Mouse (Mus musculus): ENCODE results near the gene Ralgps2. TPM values are rescaled to one million over a fixed set of nuclear protein-coding genes. Genes with fewer than 3 reads are reported as not detected.

Ralgps2 gene
- polyA plus RNA-seq, 3 experiments from 2014 or later, result 24.6 to 48.2 (median 34.1) TPM

DNA sequence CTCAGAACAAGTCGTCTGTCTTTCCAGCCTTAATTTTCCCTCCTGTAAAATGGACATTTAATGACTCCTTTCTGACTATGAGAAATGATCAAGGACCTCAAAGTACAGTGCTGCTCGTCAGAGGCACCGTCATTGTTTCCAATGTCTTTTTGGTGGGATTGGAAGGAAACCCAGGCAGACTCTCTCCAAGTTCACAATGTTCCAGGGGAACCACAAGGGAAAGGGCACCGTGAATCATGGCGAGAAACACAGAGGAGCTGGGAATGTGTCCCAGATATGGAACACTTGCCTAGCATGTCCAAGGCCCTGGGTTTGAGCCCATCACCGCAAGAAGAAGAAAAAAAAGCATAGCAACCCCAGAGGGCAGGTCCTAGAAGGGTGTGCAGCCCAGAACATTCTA is 176.1 kb downstream of the Ralgps2 start:
- ATAC-seq, result no peak

- ATAC-seq, result no peak
Measured at GRCm38 (mm10) chr1:156761430-156761801, 178.0 kb downstream of the Ralgps2 start.

DNA sequence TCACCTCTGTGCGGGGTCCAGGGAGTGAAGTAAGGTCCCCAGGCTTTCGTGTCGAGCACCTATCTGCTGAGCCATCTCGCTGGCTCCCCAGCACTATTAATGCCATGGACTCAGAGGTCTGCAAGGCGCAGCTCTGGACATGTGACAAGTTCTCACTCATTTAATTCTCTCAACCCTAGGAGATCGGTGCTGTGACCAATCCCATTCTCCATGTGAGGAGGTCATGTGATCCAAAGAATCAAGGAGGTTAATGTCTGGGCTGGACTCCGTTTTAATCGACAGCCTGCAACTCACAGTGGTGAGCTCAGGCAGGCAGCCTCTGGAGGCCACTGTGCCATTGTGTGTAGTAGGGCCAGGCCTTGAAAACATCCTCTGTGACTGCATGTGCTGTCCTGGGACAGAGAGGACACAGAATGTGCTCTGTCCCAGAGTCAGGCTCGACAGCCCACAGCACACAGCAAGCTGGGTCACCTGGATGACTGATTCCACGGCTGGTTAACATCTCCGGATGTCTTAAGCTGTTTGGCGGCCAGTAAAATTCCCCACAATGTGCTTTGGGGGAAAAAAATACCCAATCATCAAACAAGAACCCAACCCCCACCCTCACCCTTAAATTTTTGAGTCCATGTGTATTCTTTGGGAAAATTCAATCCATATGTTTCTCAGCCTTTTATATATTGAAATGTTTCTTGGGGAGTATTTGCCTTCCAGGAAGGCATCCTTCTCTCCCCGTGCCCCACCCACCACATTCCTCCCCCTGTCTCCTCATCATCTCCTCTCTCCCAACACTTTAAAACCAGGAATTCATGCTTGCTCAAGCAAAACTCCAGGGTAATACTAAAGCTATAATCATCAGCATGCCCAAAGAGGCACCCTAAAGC is 178.6 kb downstream of the Ralgps2 start:
- ATAC-seq, result no peak

DNA sequence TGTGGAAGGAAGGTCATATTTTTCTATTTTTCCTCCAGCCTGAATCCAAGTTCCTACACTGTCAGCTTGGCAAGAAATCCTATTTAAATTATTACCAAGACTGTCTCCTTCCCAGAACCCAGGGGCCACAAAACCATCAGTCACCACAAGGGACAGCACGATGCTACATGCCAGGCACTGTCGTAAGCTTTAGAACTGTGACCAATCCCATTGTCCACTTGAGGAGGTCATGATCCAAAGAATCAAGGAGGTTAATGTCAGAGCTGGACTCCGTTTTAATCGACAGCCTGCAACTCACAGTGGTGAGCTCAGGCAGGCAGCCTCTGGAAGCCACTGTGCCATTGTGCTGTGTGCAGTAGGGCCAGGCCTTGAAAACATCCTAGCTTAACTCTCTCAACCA is 181.1 kb downstream of the Ralgps2 start:
- no peak for ATAC-seq

DNA sequence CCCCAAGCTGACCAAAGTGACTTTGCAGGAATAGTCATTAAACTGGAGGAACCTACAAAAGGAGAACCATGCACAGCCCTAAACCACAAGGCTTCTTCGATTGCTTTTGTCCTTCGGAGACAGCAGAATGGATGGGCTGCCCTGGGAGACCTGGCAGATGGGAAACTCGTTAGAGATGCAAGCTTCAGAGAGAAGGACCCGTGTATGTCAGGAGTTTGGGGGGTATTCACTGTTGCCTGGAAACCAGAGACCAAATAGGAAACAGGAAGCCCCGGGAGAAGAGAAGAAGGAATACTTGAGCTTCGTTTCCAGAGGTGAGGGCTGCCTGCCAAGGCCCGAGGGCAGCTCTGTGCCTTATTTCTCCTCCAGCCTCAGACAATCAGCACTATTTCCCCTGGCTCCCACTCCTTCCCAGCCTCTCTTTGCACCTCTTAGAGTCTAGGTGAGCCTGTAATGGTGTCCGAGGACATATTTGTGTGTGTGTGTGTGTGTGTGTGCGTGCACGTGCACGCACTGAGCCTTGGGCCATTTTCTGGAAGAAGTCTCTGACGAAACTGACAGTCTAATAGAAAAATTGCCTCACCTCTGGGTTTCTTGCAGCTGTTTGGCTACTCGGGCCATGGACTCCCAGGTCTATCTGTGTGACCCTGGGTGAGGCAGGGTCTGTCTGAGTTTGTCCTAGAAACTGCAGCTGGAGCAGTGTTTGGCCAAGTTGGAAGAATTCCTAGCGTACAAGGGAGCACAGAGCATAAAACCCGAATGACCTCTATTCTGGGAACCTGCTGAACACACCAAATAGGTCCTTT is 184.6 kb downstream of the Ralgps2 start:
- no peak for ATAC-seq

Other genes with a start within 250 kb of the Ralgps2 start
- 10 to 100 TPM; 11.9 to 16.9 (median 12.2) TPM for gene Fam20b, start 220.5 kb downstream of the Ralgps2 start, polyA plus RNA-seq (2017; shearing (Covaris generic))
- gene Angptl1, start 101.1 kb downstream of the Ralgps2 start, polyA plus RNA-seq (2017; shearing (Covaris generic)), result 1 to 10 TPM in 2 of 3 experiments, under 1 TPM in 1; 0.50 to 1.9 (median 1.6) TPM
- under 1 TPM in 1 of 3 experiments, not detected in 2; 0.43 TPM for gene Tex35, start 169.1 kb upstream of the Ralgps2 start, polyA plus RNA-seq (2017; shearing (Covaris generic))

All from inflammation-experienced regulatory T-cells, adult 6 months (primary cell).